Mouse (Mus musculus) midbrain, embryonic 13.5 days (tissue): Measurements from ENCODE around the gene Galnt7. TPM values are rescaled to one million over a fixed set of nuclear protein-coding genes. Genes with fewer than 3 reads are reported as not detected.

Experiments
- ATAC-seq: fragments of 200-750 bp; cut with Nextera tagmentation; 2 replicates; pipeline ENCODE4 v1.8.0; 2017; ENCODE audit warnings: mild to moderate bottlenecking, moderate TSS enrichment, moderate library complexity
- H3K27ac ChIP-seq: fragments of 300-500 bp; sonication (generic); 2 replicates; pipeline ENCODE4 v1.5.1; 2015; ENCODE audit warnings: inconsistent platforms, mild to moderate bottlenecking, moderate library complexity
- H3K27me3 ChIP-seq: fragments of 300-500 bp; sonication (generic); 2 replicates; pipeline ENCODE4 v1.6.1; 2015; ENCODE audit warnings: mild to moderate bottlenecking, inconsistent platforms
- H3K36me3 ChIP-seq: fragments of 300-500 bp; sonication (generic); 2 replicates; pipeline ENCODE4 v1.6.1; 2015; ENCODE audit warnings: mild to moderate bottlenecking, inconsistent platforms
- H3K4me1 ChIP-seq: fragments of 300-500 bp; sonication (generic); replicated peaks from 2 replicates; pipeline ENCODE4 v1.6.1; 2015; ENCODE audit warnings: inconsistent platforms
- H3K4me2 ChIP-seq: fragments of 300-500 bp; sonication (generic); replicated peaks from 2 replicates; pipeline ENCODE4 v1.6.1; 2015; ENCODE audit warnings: moderate library complexity, mild to moderate bottlenecking, inconsistent platforms
- H3K4me3 ChIP-seq: fragments of 300-500 bp; sonication (generic); replicated peaks from 2 replicates; pipeline ENCODE4 v1.5.1; 2015; ENCODE audit warnings: mild to moderate bottlenecking, inconsistent platforms
- H3K9ac ChIP-seq: fragments of 300-500 bp; sonication (generic); replicated peaks from 2 replicates; pipeline ENCODE4 v1.6.1; 2015; ENCODE audit warnings: mild to moderate bottlenecking, inconsistent platforms
- H3K9me3 ChIP-seq: fragments of 300-500 bp; sonication (generic); 2 replicates; pipeline ENCODE4 v1.6.1; 2016; ENCODE audit warnings: mild to moderate bottlenecking, inconsistent platforms
- WGBS: fragments of 180-500 bp; shearing (Covaris S2); methylation state at CpG from one replicate; pipeline ENCODE4 v1.1.7; 2015; 5-methylcytosine and 5-hydroxymethylcytosine counted together
- polyA plus RNA-seq: library from polyadenylated mRNA; unstranded; fragments of >200 nt; fragmentation: Nextera tagmentation; extraction: Ambion mirVana; gene quantifications from 2 replicates; pipeline ENCODE4 v1.2.1, GENCODE M21; 2015

Galnt7 gene
- polyA plus RNA-seq, 1 experiment from 2014 or later = 10.8 TPM

- Histone ChIP-seq H3K27me3 (no peaks in the 10 kb centered on the region), H3K9ac (no peak overlapping the region), H3K4me1 (peaks cover 8% of the 10 kb centered on the region; the same call in 1 of the 2 replicates), H3K4me2 (no peak overlapping the region), H3K4me3 (no peak overlapping the region), H3K27ac (no peak overlapping the region), H3K36me3 (no peaks in the 10 kb centered on the region), H3K9me3 (no peaks in the 10 kb centered on the region)
- WGBS = 53% methylated on average over 6 of the region's 6 CpGs
- ATAC-seq = no peak
These were observed 58.5 kb downstream of the Galnt7 start for GRCm38 (mm10) chr8:57594175-57594885.

GRCm38 (mm10) chr8:57592604-57593003, 60.2 kb downstream of the Galnt7 start:
- Histone ChIP-seq H3K27me3 (no peaks in the 10 kb centered on the region), H3K4me1 (peaks cover 8% of the 10 kb centered on the region; the same call in 1 of the 2 replicates), H3K4me3 (no peak overlapping the region), H3K4me2 (no peak overlapping the region), H3K27ac (no peak overlapping the region), H3K36me3 (no peaks in the 10 kb centered on the region), H3K9ac (no peak overlapping the region), H3K9me3 (no peaks in the 10 kb centered on the region)
- 87% methylated on average over 7 of the region's 7 CpGs for WGBS
- ATAC-seq = no peak

GRCm38 (mm10) chr8:57591681-57592080, 61.2 kb downstream of the Galnt7 start:
- Histone ChIP-seq H3K4me1 (peaks cover 8% of the 10 kb centered on the region; the same call in 1 of the 2 replicates), H3K9ac (no peak overlapping the region), H3K4me3 (no peak overlapping the region), H3K36me3 (no peaks in the 10 kb centered on the region), H3K4me2 (no peak overlapping the region), H3K27ac (no peak overlapping the region), H3K27me3 (no peaks in the 10 kb centered on the region), H3K9me3 (no peaks in the 10 kb centered on the region)
- 93% methylated on average over 4 of the region's 4 CpGs for WGBS
- ATAC-seq = no peak

GRCm38 (mm10) chr8:57590015-57590414, 62.8 kb downstream of the Galnt7 start:
- Histone ChIP-seq H3K4me2 (no peak overlapping the region), H3K4me3 (no peak overlapping the region), H3K27me3 (no peaks in the 10 kb centered on the region), H3K4me1 (0 out of 2 replicates have a peak, but pooled peaks cover 6% of the 10 kb centered on the region), H3K27ac (no peak overlapping the region), H3K9ac (no peak overlapping the region), H3K9me3 (no peaks in the 10 kb centered on the region), H3K36me3 (no peaks in the 10 kb centered on the region)
- WGBS = 91% methylated on average over 8 of the region's 8 CpGs
- ATAC-seq = no peak

GRCm38 (mm10) chr8:57589176-57589575, 63.7 kb downstream of the Galnt7 start:
- ATAC-seq = no peak
- no peak overlapping the region for H3K4me2 ChIP-seq
- H3K4me1 ChIP-seq = peaks cover 10% of the 10 kb centered on the region; the same call in 1 of the 2 replicates
- H3K27me3 ChIP-seq = no peaks in the 10 kb centered on the region
- H3K9me3 ChIP-seq = no peaks in the 10 kb centered on the region
- 95% methylated on average over 9 of the region's 9 CpGs for WGBS
- no peak overlapping the region for H3K9ac ChIP-seq
- no peak overlapping the region for H3K27ac ChIP-seq
- no peaks in the 10 kb centered on the region for H3K36me3 ChIP-seq
- no peak overlapping the region for H3K4me3 ChIP-seq

GRCm38 (mm10) chr8:57588604-57589003, 64.2 kb downstream of the Galnt7 start:
- H3K36me3 ChIP-seq = no peaks in the 10 kb centered on the region
- ATAC-seq = no peak
- no peak overlapping the region for H3K9ac ChIP-seq
- no peak overlapping the region for H3K4me2 ChIP-seq
- no peaks in the 10 kb centered on the region for H3K9me3 ChIP-seq
- peaks cover 9% of the 10 kb centered on the region; the same call in 1 of the 2 replicates for H3K4me1 ChIP-seq
- H3K4me3 ChIP-seq = no peak overlapping the region
- H3K27ac ChIP-seq = no peak overlapping the region
- no peaks in the 10 kb centered on the region for H3K27me3 ChIP-seq
- 95% methylated on average over 1 of the region's 1 CpGs for WGBS

GRCm38 (mm10) chr8:57586667-57587066, 66.2 kb downstream of the Galnt7 start:
- 61% methylated on average over 4 of the region's 4 CpGs for WGBS
- Histone ChIP-seq H3K9me3 (no peaks in the 10 kb centered on the region), H3K27ac (no peak overlapping the region), H3K9ac (no peak overlapping the region), H3K4me1 (peaks cover 9% of the 10 kb centered on the region; the same call in 1 of the 2 replicates), H3K4me3 (no peak overlapping the region), H3K4me2 (no peak overlapping the region), H3K36me3 (no peaks in the 10 kb centered on the region), H3K27me3 (no peaks in the 10 kb centered on the region)
- ATAC-seq = no peak

GRCm38 (mm10) chr8:57585831-57586230, 67.0 kb downstream of the Galnt7 start:
- Histone ChIP-seq H3K9me3 (no peaks in the 10 kb centered on the region), H3K9ac (no peak overlapping the region), H3K4me2 (no peak overlapping the region), H3K27ac (no peak overlapping the region), H3K4me3 (no peak overlapping the region), H3K27me3 (no peaks in the 10 kb centered on the region), H3K36me3 (no peaks in the 10 kb centered on the region), H3K4me1 (peaks cover 9% of the 10 kb centered on the region; the same call in 1 of the 2 replicates)
- WGBS = 53% methylated on average over 3 of the region's 3 CpGs
- ATAC-seq = no peak

- H3K9me3 ChIP-seq = no peaks in the 10 kb centered on the region
- H3K27ac ChIP-seq = no peak overlapping the region
- H3K4me3 ChIP-seq = no peak overlapping the region
- peaks cover 9% of the 10 kb centered on the region; the same call in 1 of the 2 replicates for H3K4me1 ChIP-seq
- H3K36me3 ChIP-seq = no peaks in the 10 kb centered on the region
- no peaks in the 10 kb centered on the region for H3K27me3 ChIP-seq
- ATAC-seq = no peak
- 91% methylated on average over 5 of the region's 5 CpGs for WGBS
- H3K9ac ChIP-seq = no peak overlapping the region
- H3K4me2 ChIP-seq = no peak overlapping the region
These were observed 67.7 kb downstream of the Galnt7 start for GRCm38 (mm10) chr8:57585128-57585442.

- 70% methylated on average over 8 of the region's 8 CpGs for WGBS
- Histone ChIP-seq H3K4me2 (no peak overlapping the region), H3K36me3 (no peaks in the 10 kb centered on the region), H3K4me3 (no peak overlapping the region), H3K27me3 (no peaks in the 10 kb centered on the region), H3K9me3 (no peaks in the 10 kb centered on the region), H3K4me1 (peaks cover 9% of the 10 kb centered on the region; the same call in 1 of the 2 replicates), H3K9ac (no peak overlapping the region), H3K27ac (no peak overlapping the region)
- ATAC-seq = 0 out of 2 replicates have a peak, but pooled peaks have one; percentile 14
These were observed 68.3 kb downstream of the Galnt7 start for GRCm38 (mm10) chr8:57584416-57585127.

GRCm38 (mm10) chr8:57579845-57580244, 73.0 kb downstream of the Galnt7 start:
- Histone ChIP-seq H3K27ac (no peak overlapping the region), H3K4me1 (peaks cover 15% of the 10 kb centered on the region), H3K9ac (no peak overlapping the region), H3K4me2 (no peak overlapping the region), H3K9me3 (no peaks in the 10 kb centered on the region), H3K36me3 (no peaks in the 10 kb centered on the region), H3K27me3 (no peaks in the 10 kb centered on the region), H3K4me3 (no peak overlapping the region)
- ATAC-seq = no peak
- 77% methylated on average over 6 of the region's 6 CpGs for WGBS

GRCm38 (mm10) chr8:57577301-57577700, 75.5 kb downstream of the Galnt7 start:
- Histone ChIP-seq H3K27me3 (no peaks in the 10 kb centered on the region), H3K9ac (no peak overlapping the region), H3K27ac (no peak overlapping the region), H3K4me1 (peaks cover 16% of the 10 kb centered on the region), H3K36me3 (no peaks in the 10 kb centered on the region), H3K9me3 (no peaks in the 10 kb centered on the region), H3K4me3 (no peak overlapping the region), H3K4me2 (no peak overlapping the region)
- 83% methylated on average over 5 of the region's 5 CpGs for WGBS
- ATAC-seq = no peak
